Mouse (Mus musculus): ENCODE results near the gene Rere.

The Rere gene

DNA sequence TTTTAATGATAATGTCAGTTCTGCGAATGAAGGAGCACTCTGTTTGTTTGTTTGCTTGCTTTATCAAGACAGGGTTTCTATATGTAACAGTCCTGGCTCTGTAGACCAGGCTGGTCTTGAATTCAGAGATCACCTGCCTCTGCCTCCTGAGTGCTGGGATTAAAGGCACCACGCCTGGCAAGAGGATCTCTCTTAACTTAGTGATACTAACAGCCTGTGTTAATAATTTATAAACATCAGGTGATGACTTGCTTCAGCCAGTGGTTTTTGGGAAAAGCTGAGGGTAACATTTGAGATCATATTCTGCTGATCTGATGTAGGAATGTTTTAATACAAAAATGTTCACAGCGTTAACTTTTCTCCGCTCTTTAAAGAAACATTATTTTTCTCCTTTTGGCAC lies 112.6 kb downstream of the Rere start:
- no peak for DNase-seq

DNA sequence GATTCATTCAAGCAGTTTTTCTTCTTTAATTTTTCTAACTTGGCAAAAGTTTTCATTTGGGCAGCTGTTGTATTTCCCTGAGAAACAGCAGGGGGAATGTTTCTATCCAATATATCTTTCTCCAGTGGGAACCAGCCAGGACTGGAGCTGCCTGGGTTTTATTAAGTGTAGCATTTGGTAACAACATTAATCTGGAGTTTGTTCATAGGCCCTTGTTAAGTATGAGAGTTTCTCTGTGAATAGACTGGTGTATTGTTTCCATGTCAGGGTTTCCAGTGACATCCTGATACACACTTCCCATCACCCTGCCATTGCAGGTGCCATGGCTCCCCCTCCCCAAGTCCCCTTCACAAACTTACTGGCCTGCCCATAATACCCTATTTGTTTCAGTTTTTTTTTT lies 114.9 kb downstream of the Rere start:
- no peak for DNase-seq

DNA sequence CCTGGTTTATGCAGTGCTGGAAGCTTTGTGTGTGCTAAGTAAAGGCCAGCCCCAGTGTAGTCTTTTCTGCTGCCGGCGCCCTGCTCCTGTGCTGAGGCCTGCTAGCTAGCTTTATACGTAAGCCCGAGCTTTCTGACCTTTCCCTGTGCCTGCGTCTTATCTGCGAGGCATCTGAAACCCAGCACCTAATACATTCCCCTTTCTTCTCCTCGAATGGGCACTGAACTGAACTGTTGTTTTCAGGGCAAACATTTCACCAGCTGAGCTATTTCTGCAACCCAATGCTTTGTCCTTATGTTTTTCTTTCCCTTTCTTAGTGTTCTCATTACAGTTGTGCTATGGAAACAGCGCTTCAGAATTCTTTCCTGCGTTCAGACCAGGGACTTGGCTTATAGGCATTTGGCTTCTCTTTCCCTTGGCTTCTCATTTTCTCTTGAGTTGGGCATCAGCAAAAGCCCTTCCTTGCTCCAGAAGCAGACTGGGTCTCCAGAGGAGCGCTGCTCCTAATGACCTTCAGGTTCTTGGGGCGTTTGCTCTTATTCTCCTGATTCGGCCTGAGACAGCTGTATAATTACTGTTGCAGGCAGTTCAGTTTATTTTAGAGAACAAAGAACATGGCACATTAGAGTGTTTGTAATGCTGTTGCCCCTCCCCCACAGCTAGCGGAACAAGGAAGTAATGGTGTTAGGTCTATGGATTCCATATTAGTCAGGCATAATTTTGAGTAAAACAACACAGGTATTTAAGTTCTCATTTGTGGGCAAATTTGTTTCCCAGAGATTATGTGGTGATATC lies 115.6 kb downstream of the Rere start:
- DNase-seq = no peak

DNA sequence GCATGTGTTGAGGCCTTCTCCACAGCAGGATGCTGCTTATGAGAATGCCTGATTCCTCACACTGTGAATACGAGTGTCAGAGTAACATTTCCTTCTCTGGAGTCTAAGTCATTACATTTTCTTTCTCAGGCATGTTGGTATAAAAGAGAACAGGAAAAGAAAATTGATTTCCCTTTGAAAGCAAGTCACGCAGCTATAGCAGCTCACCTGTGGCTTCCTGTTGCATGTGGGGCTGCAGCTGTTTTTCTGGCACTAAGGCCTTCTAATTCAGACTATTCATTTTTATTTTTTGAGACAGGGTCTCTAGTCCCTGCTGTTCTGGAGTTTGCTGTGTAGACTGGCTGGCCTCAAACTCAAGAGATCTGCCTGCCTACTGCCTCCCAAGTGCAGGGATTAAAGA lies 117.6 kb downstream of the Rere start:
- no peak for DNase-seq

- no peak for DNase-seq
Observed at GRCm38 (mm10) chr4:150401830-150402607, 120.6 kb downstream of the Rere start.

DNA sequence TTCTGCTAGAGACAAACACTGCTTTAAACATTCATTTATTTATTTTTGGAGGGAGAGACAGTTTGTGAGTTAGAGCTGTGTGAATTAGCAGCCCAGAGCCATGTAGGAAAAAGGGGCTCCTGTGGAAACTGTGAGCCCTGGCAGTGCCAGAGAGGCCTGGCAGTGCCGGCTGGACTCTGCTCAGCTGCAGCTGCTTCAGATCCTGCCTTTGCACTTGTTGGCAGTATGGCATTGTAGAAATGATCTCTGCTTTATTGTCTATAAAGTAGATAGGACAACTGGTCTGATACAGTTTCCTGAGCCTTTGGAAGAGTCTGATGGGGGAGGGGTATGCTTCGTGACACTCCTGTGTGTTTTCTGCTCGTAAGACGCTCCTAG lies 121.2 kb downstream of the Rere start:
- peak; percentile 55 for DNase-seq

DNA sequence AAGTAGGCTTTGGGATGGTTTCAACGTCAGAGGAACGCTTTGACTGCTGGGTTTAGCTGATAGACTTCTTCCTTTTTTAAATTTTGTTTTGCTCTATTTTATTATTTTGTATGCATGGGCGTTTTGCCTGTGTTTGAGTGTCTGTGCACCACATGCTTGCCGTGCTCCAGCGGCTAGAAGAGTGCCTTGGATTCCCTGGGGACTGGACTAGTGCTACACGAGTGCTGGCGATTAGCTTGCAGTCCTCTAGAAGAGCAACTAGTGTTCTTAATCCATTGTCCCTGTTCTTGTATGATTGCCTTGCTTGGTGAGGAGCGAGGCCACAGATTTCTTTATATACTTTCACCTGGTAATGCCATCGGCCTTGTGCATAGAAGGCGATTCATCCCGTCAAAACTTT lies 122.5 kb downstream of the Rere start:
- no peak for DNase-seq

GRCm38 (mm10) chr4:150404583-150404982 lies 123.1 kb downstream of the Rere start:
- DNase-seq = peak; percentile 63

GRCm38 (mm10) chr4:150405786-150406185 lies 124.3 kb downstream of the Rere start:
- no peak for DNase-seq

DNA sequence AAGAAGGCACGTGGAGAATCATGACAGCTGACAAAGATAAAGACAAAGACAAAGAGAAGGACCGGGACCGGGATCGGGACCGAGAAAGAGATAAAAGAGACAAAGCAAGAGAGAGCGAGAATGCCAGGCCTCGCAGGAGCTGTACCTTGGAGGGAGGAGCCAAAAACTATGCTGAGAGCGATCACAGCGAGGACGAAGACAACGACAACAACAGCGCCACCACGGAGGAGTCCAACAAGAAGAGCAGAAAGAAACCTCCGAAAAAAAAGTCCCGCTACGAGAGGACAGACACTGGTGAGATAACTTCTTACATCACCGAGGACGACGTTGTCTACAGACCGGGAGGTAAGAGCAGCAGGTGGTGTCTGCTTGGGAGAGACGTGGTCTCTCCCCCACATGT lies 124.9 kb downstream of the Rere start:
- peak; percentile 38 for DNase-seq

DNA sequence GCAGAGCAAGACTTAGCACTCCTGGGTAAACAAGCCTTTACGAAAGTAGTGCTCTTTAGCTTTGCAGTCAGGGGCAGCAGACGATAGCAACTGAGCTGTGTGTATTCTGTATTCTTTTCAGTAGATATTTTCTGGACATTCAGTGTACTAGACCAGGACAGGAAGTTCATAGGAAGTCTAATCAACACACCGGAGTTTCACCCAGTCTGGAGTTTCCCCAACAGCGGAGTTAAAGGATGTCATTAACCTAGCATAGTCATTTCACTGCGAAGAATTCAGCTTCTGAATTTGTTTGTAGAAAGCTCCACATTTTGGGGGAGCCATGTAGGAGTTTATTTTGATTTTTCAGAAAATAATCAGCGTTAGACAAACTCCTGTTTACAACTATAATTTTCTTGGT lies 125.4 kb downstream of the Rere start:
- DNase-seq = no peak

DNA sequence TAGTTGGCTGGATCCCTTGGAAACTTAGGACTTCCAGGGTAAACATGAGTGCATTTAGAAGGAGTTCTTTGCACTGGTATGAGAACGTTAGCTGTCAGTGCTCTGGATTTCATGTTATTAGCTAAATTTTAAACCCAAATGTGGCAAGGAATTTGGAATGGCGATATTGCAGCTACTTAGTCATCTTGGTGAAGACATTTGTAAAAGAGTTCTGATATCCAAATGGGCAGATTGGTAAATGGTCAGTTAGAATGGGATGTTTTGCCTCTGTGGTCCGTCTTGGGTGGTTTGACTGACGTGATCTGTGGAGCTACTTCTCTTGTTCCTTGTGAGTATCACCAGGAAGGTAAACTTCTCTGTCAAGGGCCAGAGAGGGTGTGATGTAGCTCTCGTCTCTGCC lies 132.8 kb downstream of the Rere start:
- no peak for DNase-seq

DNA sequence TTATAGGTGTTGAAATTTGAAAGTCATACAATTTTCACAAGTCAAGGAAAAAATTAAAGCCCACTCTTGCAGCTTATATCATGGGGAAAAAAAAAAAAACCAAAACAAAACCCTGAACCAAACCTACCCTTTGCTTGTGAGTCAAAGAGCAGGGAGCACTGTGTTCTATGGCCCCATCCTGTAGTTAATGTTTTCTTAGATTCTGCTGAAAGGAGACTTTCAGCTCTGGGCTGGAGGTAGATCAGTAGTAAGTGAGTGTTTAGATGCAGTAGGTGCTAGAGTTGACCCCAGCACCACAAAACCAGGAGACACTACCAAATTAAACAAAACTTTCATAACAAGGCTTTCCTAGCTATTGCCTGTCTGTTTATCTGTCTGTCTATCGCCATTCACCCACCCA lies 133.3 kb downstream of the Rere start:
- DNase-seq = no peak

- no peak for DNase-seq
Observed at GRCm38 (mm10) chr4:150415227-150415969, 134.0 kb downstream of the Rere start.

- no peak for DNase-seq
Observed at GRCm38 (mm10) chr4:150420576-150421263, 139.3 kb downstream of the Rere start.

DNA sequence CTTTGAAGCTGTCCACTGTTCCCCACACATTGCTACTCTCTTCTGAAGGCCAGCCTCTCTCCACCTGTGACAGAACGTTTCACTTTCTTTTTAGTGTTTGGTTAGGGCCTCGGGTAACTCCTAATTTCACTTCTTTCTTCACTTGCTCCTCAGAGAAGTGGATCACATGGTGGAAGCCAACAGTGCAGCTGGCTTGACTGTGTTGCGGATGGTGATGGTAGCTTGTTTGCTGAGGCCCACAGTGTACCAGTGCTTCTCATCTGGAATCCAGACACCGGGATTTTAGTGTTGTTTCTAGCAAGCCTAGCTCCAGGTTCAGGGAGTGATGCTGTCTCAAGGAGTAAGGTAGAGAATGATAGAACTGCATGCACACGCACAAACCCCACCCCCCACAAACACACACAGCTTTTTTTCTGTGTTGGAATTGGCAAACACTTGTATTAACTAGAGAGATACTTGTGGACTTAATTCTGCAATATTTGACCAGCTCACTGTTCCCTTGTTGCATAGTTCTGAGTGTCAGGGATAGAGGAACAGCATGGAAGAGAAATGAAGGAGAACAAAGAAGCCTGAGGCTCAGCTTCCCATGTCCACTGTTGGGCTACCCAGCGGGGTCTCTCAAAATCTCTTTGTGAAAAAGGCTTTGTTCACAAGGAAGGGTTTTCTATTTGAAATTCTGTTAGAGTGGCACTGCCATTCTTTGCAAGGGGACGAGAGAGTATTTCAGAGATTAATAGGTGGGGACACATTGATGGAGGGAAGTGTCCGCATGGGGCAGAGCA lies 144.8 kb downstream of the Rere start:
- DNase-seq = no peak

DNA sequence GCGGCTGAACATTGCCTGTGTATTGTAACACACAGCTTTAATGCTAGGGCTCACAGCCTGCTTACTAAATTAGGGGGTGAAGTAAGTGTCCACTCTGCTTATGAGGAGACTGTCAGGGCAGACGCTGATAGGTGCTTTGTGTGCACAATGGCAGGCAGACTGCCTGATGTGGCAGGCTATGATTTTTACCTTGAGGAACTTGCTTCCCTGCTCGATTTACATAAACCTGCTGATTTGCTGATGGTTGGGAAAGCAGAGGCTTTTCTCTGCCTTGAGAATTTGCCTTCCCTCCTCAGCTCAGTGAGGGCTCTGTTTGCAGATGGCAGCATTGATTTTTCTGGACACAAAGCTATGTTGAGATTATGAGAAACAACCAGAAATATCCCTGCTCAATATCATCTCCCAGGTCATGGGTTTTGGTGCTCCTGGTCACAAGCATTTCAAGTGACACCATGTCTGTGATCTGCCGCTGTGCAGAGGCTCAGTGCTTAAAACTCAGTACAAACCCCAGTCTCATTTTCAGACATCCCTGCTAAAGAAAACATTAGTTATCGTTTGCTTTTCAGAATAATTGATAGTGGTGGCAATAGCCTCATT lies 145.5 kb downstream of the Rere start:
- DNase-seq = no peak

- no peak for DNase-seq
Observed at GRCm38 (mm10) chr4:150428762-150429161, 147.3 kb downstream of the Rere start.

DNA sequence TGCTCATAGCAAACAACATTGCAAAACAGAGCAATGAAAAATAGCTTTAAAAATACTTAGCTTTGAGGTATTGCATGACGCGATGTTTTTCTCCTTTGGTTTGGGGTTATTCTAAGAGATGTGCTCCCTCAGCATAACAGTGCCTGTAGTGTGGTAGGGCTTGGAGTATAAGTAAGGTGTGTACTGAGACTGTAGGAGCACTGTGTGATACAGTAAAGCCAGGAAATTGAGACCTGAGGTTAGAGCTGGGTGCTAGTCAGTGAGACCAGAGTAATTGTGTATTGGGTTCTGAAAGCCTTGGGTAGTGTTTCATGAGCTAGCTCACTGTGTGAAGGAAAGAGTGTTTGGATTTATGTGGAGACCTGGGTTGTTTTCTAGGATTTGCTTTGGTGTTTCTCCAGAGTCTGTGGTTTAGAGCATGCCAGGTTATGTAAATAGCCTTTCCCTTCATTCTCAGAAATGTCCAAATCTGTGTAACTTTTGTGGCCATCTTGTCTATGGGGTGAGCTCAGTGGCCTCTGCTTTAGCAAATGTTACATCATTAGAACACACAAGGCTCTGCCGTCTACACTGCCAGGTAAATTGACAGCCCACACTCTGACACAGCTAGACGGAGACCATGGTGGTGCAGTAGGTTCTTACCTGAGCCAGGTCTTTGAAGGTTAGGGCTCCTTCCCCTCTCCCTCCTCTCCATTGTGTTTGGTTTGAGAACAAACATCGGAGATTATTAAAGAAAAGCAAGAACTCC lies 152.6 kb downstream of the Rere start:
- no peak for DNase-seq

GRCm38 (mm10) chr4:150435590-150435989 lies 154.1 kb downstream of the Rere start:
- no peak for DNase-seq

- no peak for DNase-seq
Observed at GRCm38 (mm10) chr4:150438621-150439020, 157.2 kb downstream of the Rere start.

Data from cerebellum, adult 11-12 months (tissue).